Mouse (Mus musculus) CH12.LX (cell line): Measurements from ENCODE around the gene Utp11. TPM values are rescaled to one million over a fixed set of nuclear protein-coding genes. Genes with fewer than 3 reads are reported as not detected.

Experiments used
- DNase-seq: peaks from one replicate; pipeline ENCODE4 v3.0.0-alpha.2; 2013; ENCODE audit errors: extremely low read depth
- H3K27ac ChIP-seq: 2 replicates; pipeline ENCODE4 v1.5.1; 2012; ENCODE audit warnings: low read depth, mild to moderate bottlenecking, control low read depth, moderate library complexity; ENCODE audit not compliant: insufficient read depth
- H3K27me3 ChIP-seq: replicated peaks from 2 replicates; pipeline ENCODE3; 2012; ENCODE audit warnings: inconsistent platforms
- H3K36me3 ChIP-seq, 2 experiments: replicated peaks in 1 of 2; 2 replicates each; pipeline versions ENCODE3 to v1.6.1; 2012; ENCODE audit warnings: inconsistent platforms in 1 of 2, low read length in 1 of 2, mild to moderate bottlenecking in 1 of 2, mixed read lengths in 1 of 2, moderate library complexity in 1 of 2; ENCODE audit not compliant: control insufficient read depth in 1 of 2, insufficient read depth in 1 of 2
- H3K4me1 ChIP-seq, 2 experiments: 2 replicates each; pipeline ENCODE4 v1.6.1; 2012; ENCODE audit warnings: inconsistent platforms in 1 of 2, moderate library complexity in 1 of 2; ENCODE audit not compliant: insufficient read depth in 2 of 2, control insufficient read depth in 1 of 2
- H3K4me2 ChIP-seq: 2 replicates; pipeline ENCODE4 v1.6.1; 2012; ENCODE audit warnings: low read depth, mild to moderate bottlenecking, control low read depth; ENCODE audit not compliant: poor library complexity, insufficient read depth, severe bottlenecking
- H3K4me3 ChIP-seq, 3 experiments: fragments of 150-350 bp in 1 of 3; sonication (generic) in 1 of 3; replicated peaks in 1 of 3; 2 replicates each; pipeline versions ENCODE3 to v1.5.1; 2011 to 2012; ENCODE audit warnings: low read depth in 2 of 3, low read length in 2 of 3, mild to moderate bottlenecking in 2 of 3, moderate library complexity in 2 of 3, control low read depth in 1 of 3, improper control_type of control experiment in 1 of 3, inconsistent platforms in 1 of 3, mixed read lengths in 1 of 3; ENCODE audit not compliant: poor library complexity in 1 of 3
- H3K79me2 ChIP-seq: replicated peaks from 2 replicates; pipeline ENCODE4 v1.6.1; 2012; ENCODE audit warnings: mild to moderate bottlenecking, moderate library complexity; ENCODE audit not compliant: control insufficient read depth, poor library complexity, insufficient read depth, severe bottlenecking; ENCODE audit errors: extremely low read depth
- H3K9ac ChIP-seq: 2 replicates; pipeline ENCODE4 v1.6.1; 2012; ENCODE audit warnings: low read depth, mild to moderate bottlenecking, control low read depth, moderate library complexity; ENCODE audit not compliant: insufficient read depth
- H3K9me3 ChIP-seq: replicated peaks from 2 replicates; pipeline ENCODE3; 2012; ENCODE audit warnings: low read length, inconsistent platforms, mixed read lengths
- CTCF ChIP-seq, 2 experiments: IDR thresholded peaks in 1 of 2; conservative IDR thresholded peaks in 1 of 2; 2 replicates each; pipeline ENCODE4 v1.5.1; 2011 to 2012; ENCODE audit warnings: low read depth in 2 of 2, low read length in 2 of 2, improper control_type of control experiment in 1 of 2, inconsistent platforms in 1 of 2, mild to moderate bottlenecking in 1 of 2, moderate library complexity in 1 of 2
- ELF1 ChIP-seq: IDR thresholded peaks from 2 replicates; pipeline ENCODE4 v1.6.1; 2014; ENCODE audit warnings: low read depth, mild to moderate bottlenecking, inconsistent platforms, low read length, improper control_type of control experiment
- EP300 ChIP-seq: IDR thresholded peaks from 2 replicates; pipeline ENCODE4 v1.6.1; 2011; ENCODE audit warnings: low read length, improper control_type of control experiment
- ETS1 ChIP-seq: conservative IDR thresholded peaks from 2 replicates; pipeline ENCODE4 v1.6.1; 2012; ENCODE audit warnings: low read depth, mild to moderate bottlenecking, inconsistent platforms, low read length, improper control_type of control experiment, moderate library complexity
- HCFC1 ChIP-seq: IDR thresholded peaks from 2 replicates; pipeline ENCODE4 v1.6.1; 2012; ENCODE audit warnings: low read depth, mild to moderate bottlenecking, inconsistent platforms, low read length, improper control_type of control experiment
- IRF4 ChIP-seq: IDR thresholded peaks from 2 replicates; pipeline ENCODE4 v1.6.1; 2014; ENCODE audit warnings: low read depth, mild to moderate bottlenecking, inconsistent platforms, low read length, improper control_type of control experiment
- JUN ChIP-seq: IDR thresholded peaks from 2 replicates; pipeline ENCODE4 v1.6.1; 2011; ENCODE audit warnings: low read depth, mild to moderate bottlenecking, low read length, improper control_type of control experiment, moderate library complexity; ENCODE audit not compliant: insufficient read depth
- JUND ChIP-seq: conservative IDR thresholded peaks from 2 replicates; pipeline ENCODE4 v1.6.1; 2011; ENCODE audit warnings: low read depth, low read length, improper control_type of control experiment
- MAFK ChIP-seq: IDR thresholded peaks from 2 replicates; pipeline ENCODE4 v1.6.1; 2011; ENCODE audit warnings: low read length, improper control_type of control experiment; ENCODE audit not compliant: insufficient replicate concordance
- MAZ ChIP-seq: IDR thresholded peaks from 2 replicates; pipeline ENCODE4 v1.6.1; 2012; ENCODE audit warnings: low read depth, mild to moderate bottlenecking, inconsistent platforms, low read length, improper control_type of control experiment, moderate library complexity
- MEF2A ChIP-seq: IDR thresholded peaks from 2 replicates; pipeline ENCODE4 v1.6.1; 2014; ENCODE audit warnings: low read depth, mild to moderate bottlenecking, inconsistent platforms, low read length, improper control_type of control experiment, borderline replicate concordance
- MXI1 ChIP-seq: IDR thresholded peaks from 2 replicates; pipeline ENCODE4 v1.6.1; 2011; ENCODE audit warnings: mild to moderate bottlenecking, low read depth, low read length, improper control_type of control experiment
- MYC ChIP-seq: IDR thresholded peaks from 2 replicates; pipeline ENCODE4 v1.6.1; 2011; ENCODE audit warnings: low read depth, mild to moderate bottlenecking, improper control_type of control experiment, low read length
- NRF1 ChIP-seq: IDR thresholded peaks from 2 replicates; pipeline ENCODE4 v1.6.1; 2014; ENCODE audit warnings: low read depth, mild to moderate bottlenecking, inconsistent platforms, low read length, improper control_type of control experiment, moderate library complexity
- PAX5 ChIP-seq: IDR thresholded peaks from 2 replicates; pipeline ENCODE4 v1.6.1; 2012; ENCODE audit warnings: low read length, inconsistent platforms, mixed read lengths
- POLR2A ChIP-seq: IDR thresholded peaks from 2 replicates; pipeline ENCODE4 v1.6.1; 2011; ENCODE audit warnings: low read depth, mild to moderate bottlenecking, improper control_type of control experiment, low read length
- POLR2AphosphoS2 ChIP-seq: IDR thresholded peaks from 2 replicates; pipeline ENCODE4 v1.6.1; 2011; ENCODE audit warnings: low read depth, low read length, improper control_type of control experiment
- RCOR1 ChIP-seq: conservative IDR thresholded peaks from 2 replicates; pipeline ENCODE4 v1.6.1; 2012; ENCODE audit warnings: low read depth, mild to moderate bottlenecking, inconsistent platforms, low read length, improper control_type of control experiment
- UBTF ChIP-seq: IDR thresholded peaks from 2 replicates; pipeline ENCODE4 v1.6.1; 2012; ENCODE audit warnings: low read depth, mild to moderate bottlenecking, inconsistent platforms, low read length, improper control_type of control experiment, moderate library complexity
- USF1 ChIP-seq: IDR thresholded peaks from 2 replicates; pipeline ENCODE4 v1.6.1; 2014; ENCODE audit warnings: low read depth, mild to moderate bottlenecking, inconsistent platforms, low read length, improper control_type of control experiment
- ZKSCAN1 ChIP-seq: IDR thresholded peaks from 2 replicates; pipeline ENCODE4 v1.6.1; 2012; ENCODE audit warnings: low read depth, inconsistent platforms, low read length, improper control_type of control experiment, borderline replicate concordance
- dilution Hi-C: fragments of 300-500 bp; cut with MboI; formaldehyde crosslinking; loops from 2 replicates; pipeline ENCODE4 v1.14.3; 2020; ENCODE audit warnings: low sequenced_read_pairs; ENCODE audit not compliant: extremely low pct_unique_long_range_greater_than_20kb, extremely low pct_ligation_motif_present
- in situ Hi-C: fragments of 300-500 bp; cut with MboI; formaldehyde crosslinking; loops from 3 replicates; pipeline ENCODE4 v1.14.3; 2019; ENCODE audit warnings: low sequenced_read_pairs, low pct_ligation_motif_present, low pct_unique_long_range_greater_than_20kb, mixed read lengths
- polyA plus RNA-seq: library from polyadenylated mRNA; unstranded; fragments of >175 nt; gene quantifications from 2 replicates; pipeline ENCODE4 v1.2.1, GENCODE M21; 2012; ENCODE audit warnings: low read depth; ENCODE audit not compliant: insufficient read length
- total RNA-seq, 2 experiments: library from RNA; depleted of rRNA; stranded (reverse); fragments of 300-350 nt in 1 of 2; fragments of >200 nt in 1 of 2; gene quantifications; 2 replicates each; pipeline ENCODE4 v1.2.3; 2012 to 2014

Gene Utp11
- total and polyA plus RNA-seq, 3 experiments = 52.7 to 102 (median 78.1) TPM

- in situ Hi-C loops (no loop called here), dilution Hi-C loops (no loop called here)
- no peak for TF ChIP-seq PAX5
- TF ChIP-seq USF1 = no peak
- no peak for TF ChIP-seq EP300
- no peak for TF ChIP-seq POLR2AphosphoS2
- no peak for TF ChIP-seq MAFK
- TF ChIP-seq HCFC1 = no peak
- TF ChIP-seq MEF2A = no peak
- no peak for TF ChIP-seq IRF4
- no peak for TF ChIP-seq ETS1
- no peak for TF ChIP-seq JUN
- Histone ChIP-seq H3K79me2 (no peaks in the 10 kb centered on the region), H3K4me1 (peaks cover 0 to 14% of the 10 kb centered on the region in 2 experiments; a peak in 2 of 4 replicates), H3K36me3 (no peaks in the 10 kb centered on the region), H3K27ac (no peak overlapping the region), H3K4me2 (no peak overlapping the region), H3K9ac (no peak overlapping the region), H3K9me3 (peaks cover 36% of the 10 kb centered on the region), H3K27me3 (peaks cover 26% of the 10 kb centered on the region), H3K4me3 (no peak overlapping the region)
- DNase-seq = no peak
These were observed 36.3 kb downstream of the Utp11 start for GRCm38 (mm10) chr4:124656854-124657650.

- no peaks in the 10 kb centered on the region for H3K36me3 ChIP-seq
- H3K4me2 ChIP-seq = no peak within 1 kb of the TSS
- no peak for DNase-seq
- TF ChIP-seq MAFK (no peak), HCFC1 (no peak), CTCF (conservative IDR thresholded peaks at IDR 0.05 in 1 of 2, IDR thresholded peaks at IDR 0.05 in 1 of 2; ENCODE audit: low read depth in 2 of 2, low read length in 2 of 2) (no peak), POLR2A (no peak), JUND (no peak), USF1 (no peak), ETS1 (no peak), ELF1 (no peak), ZKSCAN1 (no peak), MXI1 (no peak), NRF1 (no peak), MAZ (no peak), MYC (no peak), UBTF (no peak), RCOR1 (no peak)
- no peak within 1 kb of the TSS for H3K27ac ChIP-seq
- H3K4me3 ChIP-seq = no peak within 1 kb of the TSS
- H3K9ac ChIP-seq = no peak within 1 kb of the TSS
- no peaks in the 10 kb centered on the region for H3K79me2 ChIP-seq
- dilution Hi-C loops (no loop called here), in situ Hi-C loops (no loop called here)
- H3K4me1 ChIP-seq = peaks cover 0 to 15% of the 10 kb centered on the region in 2 experiments; a peak in 2 of 4 replicates
- peaks cover 20% of the 10 kb centered on the region for H3K27me3 ChIP-seq
- H3K9me3 ChIP-seq = peaks cover 36% of the 10 kb centered on the region
These were observed 36.9 kb downstream of the Utp11 start, which contains the start of gene Pou3f1 for GRCm38 (mm10) chr4:124656518-124656853. Pou3f1 (plus strand) TSS chr4:124656807.
